Mouse (Mus musculus) liver, postnatal 0 days (tissue): ENCODE data around the gene Azin2.

Source experiments
- CTCF ChIP-seq: sonication (generic); IDR thresholded peaks from 2 replicates; pipeline ENCODE4 v1.5.1; 2016; ENCODE audit warnings: antibody characterized with exemption, low read depth
- EP300 ChIP-seq: IDR thresholded peaks from 2 replicates; pipeline ENCODE4 v1.6.1; 2016; ENCODE audit warnings: antibody characterized with exemption, low read depth, mild to moderate bottlenecking

- no peak for TF ChIP-seq CTCF
- no peak for TF ChIP-seq EP300
Observed at GRCm38 (mm10) chr4:128896667-128897066, 65.6 kb downstream of the Azin2 start.
